Mouse (Mus musculus): ENCODE data around the gene Ddit4l.

- TF ChIP-seq CTCF (IDR thresholded peaks at IDR 0.05; ENCODE audit: low read depth) (no peak), EP300 (IDR thresholded peaks at IDR 0.05; ENCODE audit: low read depth) (no peak)
Observed at GRCm38 (mm10) chr3:137610457-137611109, 10.8 kb upstream of the Ddit4l start.

Data from liver, embryonic 14.5 days (tissue).